Mouse (Mus musculus) cerebellum, postnatal 36 days (tissue): ENCODE measurements around the gene Esyt2.

Source experiments
- DNase-seq, 2 experiments: peaks; one replicate each; pipeline ENCODE4 v3.0.0; 2021 to 2022; ENCODE audit warnings: mixed read lengths in 2 of 2

Gene Esyt2

GRCm38 (mm10) chr12:116367346-116367745 lies 86.3 kb downstream of the Esyt2 start:
- no peak for DNase-seq

- no peak for DNase-seq
Observed at GRCm38 (mm10) chr12:116368857-116369256, 87.9 kb downstream of the Esyt2 start.

GRCm38 (mm10) chr12:116383101-116383500 lies 102.1 kb downstream of the Esyt2 start:
- DNase-seq = peak; percentile 30 to 43

- no peak for DNase-seq
Observed at GRCm38 (mm10) chr12:116383995-116384394, 103.0 kb downstream of the Esyt2 start.

GRCm38 (mm10) chr12:116386802-116387201 lies 105.8 kb downstream of the Esyt2 start:
- DNase-seq = no peak

GRCm38 (mm10) chr12:116389868-116390267 lies 108.9 kb downstream of the Esyt2 start:
- no peak for DNase-seq

- no peak for DNase-seq
Observed at GRCm38 (mm10) chr12:116394327-116394726, 113.3 kb downstream of the Esyt2 start.

- DNase-seq = no peak
Observed at GRCm38 (mm10) chr12:116395312-116395711, 114.3 kb downstream of the Esyt2 start.

GRCm38 (mm10) chr12:116396072-116396695 lies 115.2 kb downstream of the Esyt2 start:
- DNase-seq = no peak

- peak; percentile 16 to 23 for DNase-seq
Observed at GRCm38 (mm10) chr12:116404012-116404679, 123.2 kb downstream of the Esyt2 start.

GRCm38 (mm10) chr12:116405045-116405835 lies 124.2 kb downstream of the Esyt2 start, which contains the start of gene Ncapg2:
Gene Ncapg2 (plus strand): TSS chr12:116405402.
- DNase-seq = peak; percentile 94 to 98

- no peak for DNase-seq
Observed at GRCm38 (mm10) chr12:116405836-116406155, 124.8 kb downstream of the Esyt2 start.

GRCm38 (mm10) chr12:116407883-116408282 lies 126.9 kb downstream of the Esyt2 start:
- DNase-seq = no peak

- no peak for DNase-seq
Observed at GRCm38 (mm10) chr12:116414941-116415340, 133.9 kb downstream of the Esyt2 start.

- no peak for DNase-seq
Observed at GRCm38 (mm10) chr12:116416514-116416913, 135.5 kb downstream of the Esyt2 start.

GRCm38 (mm10) chr12:116421656-116422055 lies 140.7 kb downstream of the Esyt2 start:
- no peak for DNase-seq

- no peak for DNase-seq
Observed at GRCm38 (mm10) chr12:116425392-116425791, 144.4 kb downstream of the Esyt2 start.

GRCm38 (mm10) chr12:116433742-116434141 lies 152.7 kb downstream of the Esyt2 start:
- no peak for DNase-seq

- DNase-seq = no peak
Observed at GRCm38 (mm10) chr12:116435232-116435631, 154.2 kb downstream of the Esyt2 start.

GRCm38 (mm10) chr12:116436125-116436524 lies 155.1 kb downstream of the Esyt2 start:
- no peak for DNase-seq

- no peak for DNase-seq
Observed at GRCm38 (mm10) chr12:116438591-116438990, 157.6 kb downstream of the Esyt2 start.
